Mouse (Mus musculus) neutrophil, adult 65 days (primary cell): ENCODE results near the gene Krtap16-3. TPM values are rescaled to one million over a fixed set of nuclear protein-coding genes. Genes with fewer than 3 reads are reported as not detected.

Experiments
- total RNA-seq: library from RNA; stranded (reverse); gene quantifications from 2 replicates; pipeline ENCODE4 v1.2.4, GENCODE M21; 2023

Gene Krtap16-3
- not detected in 2 replicates for total RNA-seq

DNA sequence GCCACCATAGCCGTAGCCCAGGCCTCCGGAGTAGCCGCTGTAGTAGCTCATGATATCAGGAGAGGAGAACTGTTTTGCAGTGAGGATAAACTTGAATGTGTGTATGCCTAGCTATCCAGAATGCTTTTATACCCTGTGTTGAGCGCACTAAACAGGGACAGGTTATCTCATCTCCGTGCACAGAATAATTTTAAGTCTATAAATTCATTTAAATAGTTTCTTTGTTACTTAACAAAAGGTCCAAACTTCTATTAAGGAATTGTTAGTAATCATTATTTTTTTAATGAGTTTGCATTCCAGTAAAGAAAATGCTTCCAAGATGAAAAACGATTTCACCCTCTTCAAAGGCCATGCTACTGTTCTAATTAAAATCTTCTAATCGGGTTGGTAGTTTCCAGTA is at the start of gene Krtap16-3:
Krtap16-3 (minus strand) TSS at position 101 of the 400 bp plus-strand sequence.

DNA sequence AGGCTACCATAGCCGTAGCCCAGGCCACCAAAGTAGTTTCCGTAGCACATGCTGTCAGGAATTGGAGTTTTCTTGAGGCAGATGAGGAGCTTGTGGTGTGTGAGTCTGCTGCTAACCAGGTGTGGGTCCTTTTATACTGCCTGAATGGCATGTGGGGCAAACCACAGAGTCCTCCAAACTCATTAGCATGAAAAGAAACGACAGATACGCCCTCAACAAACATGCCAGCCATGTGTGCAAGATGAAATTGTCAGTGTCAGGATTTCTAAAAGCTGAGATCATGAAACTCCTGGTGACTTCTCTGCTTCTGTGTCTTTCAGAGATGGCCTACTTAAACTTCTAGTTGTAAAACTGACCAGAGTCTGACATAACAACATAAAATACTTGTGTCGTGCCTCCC is 48.0 kb upstream of the Krtap16-3 start, which contains the start of gene Krtap22-2:
Krtap22-2 (minus strand) TSS at position 101 of the 400 bp plus-strand sequence.

DNA sequence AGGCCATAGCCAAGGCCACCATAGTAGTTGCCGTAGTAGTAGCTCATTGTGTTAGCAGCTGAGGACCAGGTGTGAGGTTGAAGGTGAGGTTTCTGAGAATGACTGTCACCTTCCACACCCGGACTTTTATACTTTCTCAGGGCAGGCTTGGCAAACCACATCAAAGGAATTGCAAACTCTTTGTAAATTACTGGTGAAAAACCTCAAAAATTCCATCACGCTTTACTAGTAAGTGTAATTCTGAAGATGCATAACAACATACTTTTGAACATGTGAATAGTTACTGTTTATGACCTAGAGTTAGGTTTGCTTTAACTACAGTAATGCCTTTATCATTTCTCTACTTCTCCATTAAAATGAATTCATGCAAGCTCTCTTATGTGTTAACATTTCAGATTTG is 30.5 kb downstream of the Krtap16-3 start, which contains the start of gene Krtap19-9b:
Krtap19-9b (minus strand) TSS at position 101 of the 400 bp plus-strand sequence.

Other genes starting within 250 kb of the Krtap16-3 start
- gene Krtap13-1, start 234.0 kb downstream of the Krtap16-3 start, total RNA-seq: not detected in 2 replicates
- gene Krtap13, start 211.2 kb downstream of the Krtap16-3 start, total RNA-seq: not detected in 2 replicates
- not detected in 2 replicates for gene 2310034C09Rik, start 204.0 kb downstream of the Krtap16-3 start, total RNA-seq
- not detected in 2 replicates for gene 2310057N15Rik, start 188.7 kb downstream of the Krtap16-3 start, total RNA-seq
- not detected in 2 replicates for gene Gm5965, start 185.0 kb downstream of the Krtap16-3 start, total RNA-seq
- gene Gm20741, start 150.7 kb downstream of the Krtap16-3 start, total RNA-seq: not detected in 2 replicates
- not detected in 2 replicates for gene Krtap15, start 142.7 kb downstream of the Krtap16-3 start, total RNA-seq
- not detected in 2 replicates for gene Krtap14, start 136.7 kb downstream of the Krtap16-3 start, total RNA-seq
- gene Krtap19-1, start 93.5 kb downstream of the Krtap16-3 start, total RNA-seq: not detected in 2 replicates
- gene Krtap19-2, start 88.6 kb downstream of the Krtap16-3 start, total RNA-seq: not detected in 2 replicates
- gene Krtap19-3, start 84.8 kb downstream of the Krtap16-3 start, total RNA-seq: not detected in 2 replicates
- not detected in 2 replicates for gene Krtap19-4, start 77.8 kb downstream of the Krtap16-3 start, total RNA-seq
- not detected in 2 replicates for gene Krtap19-5, start 66.4 kb downstream of the Krtap16-3 start, total RNA-seq
- gene Krtap19-9b, start 30.6 kb downstream of the Krtap16-3 start, total RNA-seq: not detected in 2 replicates
- gene Krtap22-2, start 47.9 kb upstream of the Krtap16-3 start, total RNA-seq: not detected in 2 replicates
- not detected in 2 replicates for gene Gm10229, start 52.4 kb upstream of the Krtap16-3 start, total RNA-seq
- not detected in 2 replicates for gene Krtap6-1, start 68.8 kb upstream of the Krtap16-3 start, total RNA-seq
- gene Gm10228, start 78.6 kb upstream of the Krtap16-3 start, total RNA-seq: not detected in 2 replicates
- gene Krtap6-5, start 85.0 kb upstream of the Krtap16-3 start, total RNA-seq: not detected in 2 replicates
- not detected in 2 replicates for gene 1110025L11Rik, start 101.1 kb upstream of the Krtap16-3 start, total RNA-seq
- not detected in 2 replicates for gene Krtap6-3, start 121.1 kb upstream of the Krtap16-3 start, total RNA-seq
- not detected in 2 replicates for gene Gm6358, start 178.0 kb upstream of the Krtap16-3 start, total RNA-seq
- gene Gm10061, start 188.2 kb upstream of the Krtap16-3 start, total RNA-seq: not detected in 2 replicates
- not detected in 2 replicates for gene Gm9789, start 195.1 kb upstream of the Krtap16-3 start, total RNA-seq
- gene Gm7735, start 206.6 kb upstream of the Krtap16-3 start, total RNA-seq: not detected in 2 replicates
- gene 1110057P08Rik, start 211.9 kb upstream of the Krtap16-3 start, total RNA-seq: not detected in 2 replicates
- gene Krtap20-2, start 243.0 kb upstream of the Krtap16-3 start, total RNA-seq: not detected in 2 replicates